Mouse (Mus musculus): ENCODE results near the gene Carmil1.

- TF ChIP-seq CTCF (IDR thresholded peaks at IDR 0.05; ENCODE audit: borderline replicate concordance, insufficient read depth, low read length): no peak
- no peak for TF ChIP-seq POLR2A (IDR thresholded peaks at IDR 0.05; ENCODE audit: low read depth, low read length)
Observed at GRCm38 (mm10) chr13:24144858-24145257, 135.7 kb downstream of the Carmil1 start.
